Mouse (Mus musculus) heart, postnatal 4 days (tissue): ENCODE results near the gene Gsx1. TPM values are rescaled to one million over a fixed set of nuclear protein-coding genes. Genes with fewer than 3 reads are reported as not detected.

Source experiments
- DNase-seq: peaks from one replicate; pipeline ENCODE4 v3.0.0; 2021
- total RNA-seq, 2 experiments: library from RNA; stranded (reverse); gene quantifications; 2 replicates each; pipeline ENCODE4 v1.2.3; 2021

The Gsx1 gene
- total RNA-seq, 2 experiments from 2014 or later: not detected

GRCm38 (mm10) chr5:147207852-147208251, 19.4 kb downstream of the Gsx1 start:
- DNase-seq: no peak

- no peak for DNase-seq
These were observed 20.0 kb downstream of the Gsx1 start for GRCm38 (mm10) chr5:147208471-147208870.

- peak; percentile 90 for DNase-seq
These were observed 39.0 kb downstream of the Gsx1 start for GRCm38 (mm10) chr5:147227354-147228112.

- DNase-seq: no peak
These were observed 47.2 kb downstream of the Gsx1 start for GRCm38 (mm10) chr5:147235406-147236309.

Other genes with a start within 250 kb of the Gsx1 start
- gene Gtf3a, start 240.0 kb upstream of the Gsx1 start, total RNA-seq: 10 to 100 TPM; 29.2 to 29.5 TPM
- gene Mtif3, start 224.9 kb upstream of the Gsx1 start, total RNA-seq: 10 to 100 TPM; 13.3 to 15.7 TPM
- 10 to 100 TPM; 16.5 to 16.6 TPM for gene Lnx2, start 112.1 kb upstream of the Gsx1 start, total RNA-seq
- gene Polr1d, start 111.6 kb upstream of the Gsx1 start, total RNA-seq: 10 to 100 TPM; 78.1 to 81.6 TPM
- not detected for gene Pdx1, start 81.3 kb downstream of the Gsx1 start, total RNA-seq
- gene Cdx2, start 118.6 kb downstream of the Gsx1 start, total RNA-seq: not detected
- gene Urad, start 133.7 kb downstream of the Gsx1 start, total RNA-seq: not detected
- gene Flt3, start 211.8 kb downstream of the Gsx1 start, total RNA-seq: not detected
- gene Pan3, start 241.5 kb downstream of the Gsx1 start, total RNA-seq: 10 to 100 TPM; 57.2 to 58.4 TPM